Mouse (Mus musculus): Measurements from ENCODE around the gene Zfp105. TPM values are rescaled to one million over a fixed set of nuclear protein-coding genes. Genes with fewer than 3 reads are reported as not detected.

Zfp105 gene
- 8.4 and 9.6 TPM in 2 replicates for polyA plus RNA-seq (2012; rRNA removed)

DNA sequence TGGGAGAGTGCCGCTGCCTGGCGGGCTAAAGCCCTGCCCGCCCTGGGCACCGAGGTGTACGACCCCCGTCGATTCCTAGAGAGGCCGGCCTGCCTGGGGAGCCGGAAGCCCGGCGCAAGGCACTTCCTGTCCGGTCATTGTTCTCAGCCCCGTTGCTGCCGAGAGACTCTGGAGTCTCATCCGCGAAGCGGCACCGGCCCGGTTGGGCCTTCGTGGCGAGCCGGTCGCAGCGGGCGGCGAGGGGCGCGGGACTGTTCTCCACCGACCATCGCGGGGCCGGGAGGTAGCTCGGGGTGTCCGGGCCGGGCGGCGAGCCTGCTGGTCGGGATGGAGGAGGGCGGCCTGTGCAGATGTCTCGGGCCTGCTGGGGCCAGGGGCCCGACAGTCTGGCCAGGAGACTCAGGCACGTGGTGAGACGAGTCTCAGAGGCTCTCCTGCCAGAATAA lies at the start of gene Zfp105:
Zfp105 (plus strand) TSS at position 137 of the 446 bp plus-strand sequence.

DNA sequence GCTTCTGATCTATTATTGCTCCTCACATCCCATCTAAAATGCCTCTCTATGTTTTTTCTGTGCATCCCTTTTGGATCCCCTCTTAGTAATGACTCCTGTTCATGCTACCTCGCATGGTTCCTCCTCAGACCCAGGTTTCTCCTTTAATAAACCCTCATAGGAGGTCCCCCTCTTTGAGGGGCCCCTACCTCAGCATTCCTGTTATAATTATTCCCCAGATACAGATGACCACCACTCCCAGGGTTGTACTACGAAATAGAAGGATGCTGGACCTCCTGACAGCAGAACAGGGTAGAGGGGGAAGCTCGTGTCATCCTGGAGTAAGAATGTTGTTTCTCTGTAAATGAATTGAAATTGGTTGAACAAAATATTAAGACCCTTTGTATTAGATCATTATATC lies 37.5 kb upstream of the Zfp105 start, which contains the start of gene Zkscan7:
Zkscan7 (plus strand) TSS at position 301 of the 400 bp plus-strand sequence.

DNA sequence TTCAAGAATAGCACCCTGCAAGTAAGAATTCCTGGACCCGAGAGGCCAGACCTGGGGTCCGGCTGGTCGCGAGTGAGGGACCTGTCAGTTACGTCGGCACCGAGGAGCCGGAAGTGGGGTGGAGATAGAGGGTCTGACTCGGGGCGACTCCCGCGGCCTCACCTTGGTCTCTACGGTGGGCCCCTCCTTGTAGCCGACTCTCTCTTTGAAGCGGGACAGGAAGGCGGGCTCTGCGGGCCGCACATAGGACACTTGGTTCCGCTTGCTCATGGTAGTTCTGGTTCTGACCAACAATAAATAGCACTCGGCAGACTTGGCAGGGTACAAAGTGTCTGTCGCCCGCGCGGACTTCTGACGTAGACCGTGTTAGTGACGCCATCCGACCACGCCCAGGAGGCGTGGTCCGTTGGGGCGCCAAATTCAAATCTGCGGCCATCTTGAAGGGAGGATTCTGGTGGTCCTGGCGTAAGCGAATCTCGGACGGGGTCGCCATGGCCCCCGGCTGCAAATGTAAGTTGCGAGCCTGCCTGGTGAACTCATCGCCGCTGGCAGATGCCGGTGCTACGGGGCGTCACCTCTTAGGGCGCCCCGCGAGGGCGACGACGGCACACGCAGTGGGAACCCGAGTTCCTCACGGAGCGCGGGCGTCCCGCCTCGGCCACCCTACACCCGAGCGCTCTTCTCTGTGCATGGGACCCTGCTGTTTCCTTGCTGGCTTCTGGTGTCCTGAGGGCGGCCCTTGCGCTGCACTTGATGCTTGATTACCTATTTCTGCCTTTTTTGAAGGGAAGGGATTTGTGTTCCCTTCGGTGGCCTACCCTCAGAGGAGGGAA lies 28.0 kb downstream of the Zfp105 start, which contains the start of the genes 1110059G10Rik and Kif15:
1110059G10Rik (minus strand) TSS at position 358 of the 833 bp plus-strand sequence.
Kif15 (plus strand) TSS at position 404 of the 833 bp plus-strand sequence.

Other genes with a start within 250 kb of the Zfp105 start
- gene Topaz1, start 175.7 kb upstream of the Zfp105 start, polyA plus RNA-seq (2012; rRNA removed), result 0.01 TPM in 1 of 2 replicates, not detected in the other
- 7.1 and 7.6 TPM in 2 replicates for gene Tcaim, start 117.5 kb upstream of the Zfp105 start, polyA plus RNA-seq (2012; rRNA removed)
- not detected in 2 replicates for gene Gm35549, start 79.0 kb upstream of the Zfp105 start, polyA plus RNA-seq (2012; rRNA removed)
- gene Zfp445, start 57.1 kb upstream of the Zfp105 start, polyA plus RNA-seq (2012; rRNA removed), result 186 and 197 TPM in 2 replicates
- gene Zkscan7, start 37.4 kb upstream of the Zfp105 start, polyA plus RNA-seq (2012; rRNA removed), result 5.5 and 5.9 TPM in 2 replicates
- 21.4 and 22.0 TPM in 2 replicates for gene 1110059G10Rik, start 27.9 kb downstream of the Zfp105 start, polyA plus RNA-seq (2012; rRNA removed)
- gene Kif15, start 28.0 kb downstream of the Zfp105 start, polyA plus RNA-seq (2012; rRNA removed), result 7.3 and 8.7 TPM in 2 replicates
- gene Tmem42, start 98.3 kb downstream of the Zfp105 start, polyA plus RNA-seq (2012; rRNA removed), result 23.3 and 24.8 TPM in 2 replicates
- gene Tgm4, start 111.7 kb downstream of the Zfp105 start, polyA plus RNA-seq (2012; rRNA removed), result 0.52 and 0.60 TPM in 2 replicates
- gene Zdhhc3, start 190.1 kb downstream of the Zfp105 start, polyA plus RNA-seq (2012; rRNA removed), result 72.1 and 72.9 TPM in 2 replicates
- 89.0 and 89.8 TPM in 2 replicates for gene Exosc7, start 190.1 kb downstream of the Zfp105 start, polyA plus RNA-seq (2012; rRNA removed)
- 10.1 and 14.0 TPM in 2 replicates for gene Clec3b, start 227.9 kb downstream of the Zfp105 start, polyA plus RNA-seq (2012; rRNA removed)

Data from central nervous system, embryonic 18 days (tissue).